Mouse (Mus musculus): Measurements from ENCODE around the gene Slc25a24. TPM values are rescaled to one million over a fixed set of nuclear protein-coding genes. Genes with fewer than 3 reads are reported as not detected.

Gene Slc25a24
- polyA plus RNA-seq, 1 experiment from 2014 or later, result 7.5 TPM

DNA sequence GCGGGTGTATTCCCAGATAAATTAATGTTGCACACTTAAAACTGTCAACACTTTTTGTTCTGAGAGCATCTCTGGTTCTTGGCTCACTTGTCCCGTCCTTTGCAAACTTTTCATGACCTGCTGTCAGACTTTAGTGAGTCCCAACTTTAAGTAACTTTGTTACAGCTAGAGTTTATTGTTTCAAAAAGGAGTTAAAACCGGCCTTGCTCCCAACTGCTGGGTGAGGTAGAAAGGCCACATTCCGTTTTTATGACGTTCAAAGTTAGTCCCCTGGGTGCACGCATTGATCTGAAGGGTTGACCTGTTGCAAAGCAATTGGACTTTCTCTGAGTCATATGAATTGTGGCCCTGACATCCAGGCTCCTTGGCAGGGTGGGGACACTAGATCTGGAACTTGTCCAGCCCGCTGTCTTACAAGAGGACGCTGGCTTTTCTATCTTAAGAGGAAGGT lies 607 bp downstream of the Slc25a24 start:
- no peak for ATAC-seq (ENCODE audit: low FRiP score, low TSS enrichment)
- peaks cover 14% of the 10 kb centered on the region; the same call in 1 of the 2 replicates for H3K4me1 ChIP-seq (ENCODE audit: control insufficient read depth, insufficient read depth, low read length)
- peak; percentile 47 for DNase-seq
- 0 out of 2 replicates have a peak, but pooled peaks cover 5% of the 10 kb centered on the region for H3K36me3 ChIP-seq (ENCODE audit: control insufficient read depth, insufficient read depth, low read length)
- peak overlapping the region; percentile 79 for H3K4me2 ChIP-seq (ENCODE audit: low read length)
- peak overlapping the region; percentile 90 for H3K9ac ChIP-seq (replicated peaks; ENCODE audit: low read length)
- H3K27ac ChIP-seq (replicated peaks; ENCODE audit: low read depth, low read length), result 0 out of 2 replicates have a peak overlapping the region, but pooled peaks have one; percentile 42
- peak overlapping the region; percentile 72 for H3K4me3 ChIP-seq (replicated peaks; ENCODE audit: low read depth, low read length)
- H3K9me3 ChIP-seq (ENCODE audit: control insufficient read depth, low read length), result no peaks in the 10 kb centered on the region
- 14% methylated on average over 8 of the region's 8 CpGs for WGBS
- no peaks in the 10 kb centered on the region for H3K27me3 ChIP-seq (ENCODE audit: control insufficient read depth, insufficient read depth, low read length)

DNA sequence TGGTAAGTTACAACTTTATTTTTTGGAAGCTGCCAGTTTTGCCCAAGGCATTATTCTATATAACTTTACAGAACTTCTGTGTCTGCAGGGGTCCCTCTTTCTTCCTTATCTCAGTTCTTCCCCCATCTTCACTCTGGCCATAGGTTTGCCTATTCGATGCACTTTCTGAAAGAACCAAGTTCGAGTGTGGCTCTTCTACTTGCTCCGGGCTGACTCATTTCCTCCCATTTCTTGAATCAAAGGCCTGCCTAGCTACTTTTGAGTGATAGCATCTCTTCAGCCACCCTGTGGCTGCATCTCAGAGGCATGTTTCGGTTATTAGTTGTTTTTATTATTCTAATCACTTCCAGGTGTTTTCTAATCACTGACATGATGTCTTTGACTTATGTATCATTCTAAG lies 1.1 kb downstream of the Slc25a24 start:
- no peak for DNase-seq

DNA sequence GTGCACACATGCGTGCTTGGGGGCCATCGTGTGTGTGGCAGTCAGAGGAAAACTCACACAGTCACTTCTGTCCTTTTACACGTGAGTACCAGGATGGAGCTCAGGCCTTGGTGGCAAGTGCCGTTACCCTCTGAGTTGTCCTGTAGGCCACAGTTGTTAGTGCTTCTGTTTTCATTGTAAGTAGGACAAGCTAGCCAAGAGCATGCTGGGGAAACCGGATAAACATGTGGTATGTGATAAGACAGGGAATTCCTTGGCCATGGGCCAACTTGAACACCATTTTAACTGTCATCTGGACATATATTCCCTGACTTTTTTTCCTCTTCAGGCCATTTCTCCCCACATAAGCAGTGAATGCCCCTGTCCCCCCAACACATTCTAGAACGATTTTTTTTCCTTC lies 2.6 kb downstream of the Slc25a24 start:
- WGBS, result 88% methylated on average over 6 of the region's 6 CpGs
- Histone ChIP-seq H3K4me2 (ENCODE audit: low read length) (no peak overlapping the region), H3K9ac (replicated peaks; ENCODE audit: low read length) (no peak overlapping the region), H3K27ac (replicated peaks; ENCODE audit: low read depth, low read length) (no peak overlapping the region), H3K4me1 (ENCODE audit: control insufficient read depth, insufficient read depth, low read length) (peaks cover 14% of the 10 kb centered on the region; the same call in 1 of the 2 replicates), H3K27me3 (ENCODE audit: control insufficient read depth, insufficient read depth, low read length) (no peaks in the 10 kb centered on the region), H3K4me3 (replicated peaks; ENCODE audit: low read depth, low read length) (no peak overlapping the region), H3K9me3 (ENCODE audit: control insufficient read depth, low read length) (no peaks in the 10 kb centered on the region), H3K36me3 (ENCODE audit: control insufficient read depth, insufficient read depth, low read length) (no peaks in the 10 kb centered on the region)
- DNase-seq, result no peak
- no peak for ATAC-seq (ENCODE audit: low FRiP score, low TSS enrichment)

More for the DNA sequence above, 1.1 kb downstream of the Slc25a24 start:
- peak overlapping the region; percentile 79 for H3K4me2 ChIP-seq (ENCODE audit: low read length)
- H3K9me3 ChIP-seq (ENCODE audit: control insufficient read depth, low read length), result no peaks in the 10 kb centered on the region
- H3K27me3 ChIP-seq (ENCODE audit: control insufficient read depth, insufficient read depth, low read length), result no peaks in the 10 kb centered on the region
- 67% methylated on average over 4 of the region's 4 CpGs for WGBS
- peak overlapping the region; percentile 72; the same call in 1 of the 2 replicates for H3K4me3 ChIP-seq (replicated peaks; ENCODE audit: low read depth, low read length)
- H3K36me3 ChIP-seq (ENCODE audit: control insufficient read depth, insufficient read depth, low read length), result 0 out of 2 replicates have a peak, but pooled peaks cover 5% of the 10 kb centered on the region
- H3K27ac ChIP-seq (replicated peaks; ENCODE audit: low read depth, low read length), result no peak overlapping the region
- no peak overlapping the region for H3K9ac ChIP-seq (replicated peaks; ENCODE audit: low read length)
- no peak for ATAC-seq (ENCODE audit: low FRiP score, low TSS enrichment)
- peaks cover 14% of the 10 kb centered on the region; the same call in 1 of the 2 replicates for H3K4me1 ChIP-seq (ENCODE audit: control insufficient read depth, insufficient read depth, low read length)

DNA sequence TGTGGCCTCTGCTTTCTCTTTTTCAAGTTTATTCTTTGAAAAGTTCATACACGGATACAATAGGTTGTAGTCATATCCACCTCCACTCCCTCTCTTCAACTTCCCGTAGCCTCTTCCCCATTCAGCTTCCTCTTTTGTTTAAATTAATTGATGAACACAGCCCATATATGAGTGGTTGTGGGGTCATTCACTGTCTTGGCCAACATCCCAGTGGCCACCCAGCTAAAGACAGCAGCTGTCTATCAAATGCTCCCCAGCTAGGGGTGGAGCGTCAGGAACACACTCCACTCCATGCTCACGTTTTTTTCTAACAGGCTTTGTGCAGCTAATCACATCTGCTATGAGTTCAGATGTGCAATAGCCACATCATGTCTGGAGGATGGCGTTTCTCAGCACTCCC lies 6.8 kb downstream of the Slc25a24 start:
- no peak overlapping the region for H3K4me3 ChIP-seq (replicated peaks; ENCODE audit: low read depth, low read length)
- 0 out of 2 replicates have a peak, but pooled peaks cover 4% of the 10 kb centered on the region for H3K36me3 ChIP-seq (ENCODE audit: control insufficient read depth, insufficient read depth, low read length)
- no peak for ATAC-seq (ENCODE audit: low FRiP score, low TSS enrichment)
- no peak overlapping the region for H3K27ac ChIP-seq (replicated peaks; ENCODE audit: low read depth, low read length)
- H3K4me1 ChIP-seq (ENCODE audit: control insufficient read depth, insufficient read depth, low read length), result no peaks in the 10 kb centered on the region
- no peak overlapping the region for H3K4me2 ChIP-seq (ENCODE audit: low read length)
- no peak for DNase-seq
- no peaks in the 10 kb centered on the region for H3K27me3 ChIP-seq (ENCODE audit: control insufficient read depth, insufficient read depth, low read length)
- H3K9me3 ChIP-seq (ENCODE audit: control insufficient read depth, low read length), result peaks cover 7% of the 10 kb centered on the region; the same call in 1 of the 2 replicates
- H3K9ac ChIP-seq (replicated peaks; ENCODE audit: low read length), result no peak overlapping the region
- 77% methylated on average over 5 of the region's 5 CpGs for WGBS

DNA sequence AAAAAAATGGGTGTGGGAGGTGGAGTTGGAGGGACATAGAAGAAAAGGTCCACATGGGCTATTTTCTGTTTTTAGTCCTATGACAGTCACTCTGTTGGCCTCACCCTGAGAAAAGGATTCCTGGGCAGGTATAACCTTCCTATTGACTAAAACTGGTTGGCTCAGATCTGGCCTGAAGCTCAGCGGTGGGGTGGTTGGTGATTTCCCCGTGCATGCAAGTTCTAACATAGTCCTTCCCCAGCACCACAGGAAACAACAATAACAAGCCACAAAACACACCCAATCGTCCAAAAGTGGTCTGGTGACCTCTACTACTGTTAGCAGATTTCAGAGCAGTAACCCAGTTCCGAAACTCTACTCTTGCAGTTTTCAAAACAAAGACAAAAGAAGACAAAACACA lies 10.0 kb downstream of the Slc25a24 start:
- no peak overlapping the region for H3K9ac ChIP-seq (replicated peaks; ENCODE audit: low read length)
- H3K4me2 ChIP-seq (ENCODE audit: low read length), result no peak overlapping the region
- no peaks in the 10 kb centered on the region for H3K4me1 ChIP-seq (ENCODE audit: control insufficient read depth, insufficient read depth, low read length)
- H3K27me3 ChIP-seq (ENCODE audit: control insufficient read depth, insufficient read depth, low read length), result no peaks in the 10 kb centered on the region
- H3K4me3 ChIP-seq (replicated peaks; ENCODE audit: low read depth, low read length), result no peak overlapping the region
- DNase-seq, result no peak
- H3K27ac ChIP-seq (replicated peaks; ENCODE audit: low read depth, low read length), result no peak overlapping the region
- ATAC-seq (ENCODE audit: low FRiP score, low TSS enrichment), result no peak
- peaks cover 7% of the 10 kb centered on the region; the same call in 1 of the 2 replicates for H3K9me3 ChIP-seq (ENCODE audit: control insufficient read depth, low read length)
- 87% methylated on average over 4 of the region's 4 CpGs for WGBS
- peaks cover 4% of the 10 kb centered on the region; the same call in 1 of the 2 replicates for H3K36me3 ChIP-seq (ENCODE audit: control insufficient read depth, insufficient read depth, low read length)

DNA sequence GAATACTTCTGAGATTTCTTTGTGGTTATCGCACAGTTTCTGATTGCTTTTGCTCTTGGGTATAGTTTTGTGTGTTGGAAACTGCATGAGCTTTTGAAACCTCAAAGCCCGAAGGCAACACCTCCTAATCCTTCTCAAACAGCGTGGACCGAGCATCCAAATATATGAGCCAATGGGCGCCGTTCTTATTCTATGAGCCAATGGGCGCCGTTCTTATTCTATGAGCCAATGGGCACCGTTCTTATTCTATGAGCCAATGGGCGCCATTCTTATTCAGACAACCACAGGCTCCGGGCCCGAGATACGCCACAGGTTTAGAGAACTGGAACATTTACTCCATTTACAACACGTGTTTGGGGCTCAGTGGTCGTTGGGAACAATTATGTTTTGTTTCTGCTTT lies 11.1 kb downstream of the Slc25a24 start:
- Histone ChIP-seq H3K4me3 (replicated peaks; ENCODE audit: low read depth, low read length) (no peak overlapping the region), H3K9me3 (ENCODE audit: control insufficient read depth, low read length) (peaks cover 7% of the 10 kb centered on the region; the same call in 1 of the 2 replicates), H3K4me1 (ENCODE audit: control insufficient read depth, insufficient read depth, low read length) (no peaks in the 10 kb centered on the region), H3K36me3 (ENCODE audit: control insufficient read depth, insufficient read depth, low read length) (peaks cover 4% of the 10 kb centered on the region; the same call in 1 of the 2 replicates), H3K9ac (replicated peaks; ENCODE audit: low read length) (no peak overlapping the region), H3K27me3 (ENCODE audit: control insufficient read depth, insufficient read depth, low read length) (no peaks in the 10 kb centered on the region), H3K4me2 (ENCODE audit: low read length) (no peak overlapping the region), H3K27ac (replicated peaks; ENCODE audit: low read depth, low read length) (no peak overlapping the region)
- ATAC-seq (ENCODE audit: low FRiP score, low TSS enrichment) (no peak), DNase-seq (no peak)
- 96% methylated on average over 15 of the region's 15 CpGs for WGBS

DNA sequence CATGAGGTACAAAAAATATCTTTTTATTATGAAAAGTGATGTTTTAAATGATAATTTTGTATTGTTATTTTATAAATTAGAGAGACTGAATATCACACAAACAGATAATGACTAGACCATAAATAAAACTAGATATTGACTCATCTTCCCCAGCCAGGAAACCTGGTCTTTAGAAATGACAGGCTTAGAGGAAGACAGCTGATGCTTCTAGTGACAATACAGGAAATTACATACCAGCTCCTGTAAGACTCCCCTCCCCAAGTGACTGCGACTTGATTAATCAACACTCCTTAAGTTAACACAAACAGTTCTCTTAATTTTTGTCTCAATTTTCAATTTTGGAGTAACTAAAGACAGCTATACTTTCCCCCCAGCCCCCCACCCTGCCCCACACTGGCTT lies 12.4 kb downstream of the Slc25a24 start:
- DNase-seq (no peak), ATAC-seq (ENCODE audit: low FRiP score, low TSS enrichment) (no peak)
- H3K27me3 ChIP-seq (ENCODE audit: control insufficient read depth, insufficient read depth, low read length), result no peaks in the 10 kb centered on the region
- H3K9ac ChIP-seq (replicated peaks; ENCODE audit: low read length), result no peak overlapping the region
- no peak overlapping the region for H3K27ac ChIP-seq (replicated peaks; ENCODE audit: low read depth, low read length)
- H3K9me3 ChIP-seq (ENCODE audit: control insufficient read depth, low read length), result peaks cover 7% of the 10 kb centered on the region; the same call in 1 of the 2 replicates
- H3K4me2 ChIP-seq (ENCODE audit: low read length), result no peak overlapping the region
- peaks cover 4% of the 10 kb centered on the region; the same call in 1 of the 2 replicates for H3K36me3 ChIP-seq (ENCODE audit: control insufficient read depth, insufficient read depth, low read length)
- H3K4me1 ChIP-seq (ENCODE audit: control insufficient read depth, insufficient read depth, low read length), result no peaks in the 10 kb centered on the region
- no peak overlapping the region for H3K4me3 ChIP-seq (replicated peaks; ENCODE audit: low read depth, low read length)
- WGBS, result 93% methylated on average over 1 of the region's 1 CpGs

DNA sequence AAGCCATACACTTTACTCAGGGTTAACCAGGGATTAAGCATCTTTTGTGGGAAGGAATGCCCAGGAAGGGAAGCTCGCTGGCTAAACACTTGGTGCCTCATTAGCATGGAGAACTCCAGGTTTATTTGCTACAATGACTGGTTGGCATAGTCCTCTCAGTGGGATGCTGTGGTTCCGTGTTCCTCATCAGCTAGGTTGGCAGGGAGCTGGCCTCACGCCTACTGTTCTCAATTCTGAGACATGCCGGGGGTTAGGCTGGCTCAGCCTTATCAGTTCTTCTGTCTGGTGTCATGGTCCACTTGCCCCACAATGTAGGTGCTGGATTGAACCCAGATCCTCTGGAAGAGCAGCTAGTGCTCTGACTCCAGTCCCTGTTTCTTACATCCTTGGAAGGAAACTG lies 29.6 kb downstream of the Slc25a24 start:
- 72% methylated on average over 4 of the region's 4 CpGs for WGBS
- ATAC-seq (ENCODE audit: low FRiP score, low TSS enrichment) (no peak), DNase-seq (no peak)
- no peaks in the 10 kb centered on the region for H3K4me1 ChIP-seq (ENCODE audit: control insufficient read depth, insufficient read depth, low read length)
- no peak overlapping the region for H3K4me2 ChIP-seq (ENCODE audit: low read length)
- H3K9me3 ChIP-seq (ENCODE audit: control insufficient read depth, low read length), result no peaks in the 10 kb centered on the region
- H3K36me3 ChIP-seq (ENCODE audit: control insufficient read depth, insufficient read depth, low read length), result no peaks in the 10 kb centered on the region
- no peaks in the 10 kb centered on the region for H3K27me3 ChIP-seq (ENCODE audit: control insufficient read depth, insufficient read depth, low read length)
- H3K27ac ChIP-seq (replicated peaks; ENCODE audit: low read depth, low read length), result no peak overlapping the region
- no peak overlapping the region for H3K4me3 ChIP-seq (replicated peaks; ENCODE audit: low read depth, low read length)
- no peak overlapping the region for H3K9ac ChIP-seq (replicated peaks; ENCODE audit: low read length)

DNA sequence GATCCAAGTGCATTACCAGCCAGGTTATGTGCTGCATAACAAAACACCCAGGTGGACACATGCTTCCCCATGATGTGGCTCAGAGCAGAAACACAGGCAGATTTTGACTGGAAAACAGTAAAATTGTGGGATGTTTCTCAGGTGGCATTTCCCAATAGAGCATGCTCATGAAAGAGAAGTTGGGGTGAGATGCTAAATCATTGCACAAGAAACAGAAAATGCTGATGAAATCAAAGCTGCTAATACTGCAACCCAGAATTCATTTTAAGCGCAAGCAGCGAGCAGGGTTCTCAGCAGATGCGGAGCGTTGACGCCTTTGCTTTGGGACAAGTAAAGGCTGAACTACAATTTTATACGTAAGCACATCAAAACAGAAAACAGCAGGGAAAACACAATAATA lies 30.5 kb downstream of the Slc25a24 start:
- ATAC-seq (ENCODE audit: low FRiP score, low TSS enrichment) (no peak), DNase-seq (no peak)
- no peak overlapping the region for H3K4me3 ChIP-seq (replicated peaks; ENCODE audit: low read depth, low read length)
- H3K9me3 ChIP-seq (ENCODE audit: control insufficient read depth, low read length), result no peaks in the 10 kb centered on the region
- no peaks in the 10 kb centered on the region for H3K36me3 ChIP-seq (ENCODE audit: control insufficient read depth, insufficient read depth, low read length)
- 89% methylated on average over 6 of the region's 6 CpGs for WGBS
- H3K27ac ChIP-seq (replicated peaks; ENCODE audit: low read depth, low read length), result no peak overlapping the region
- no peaks in the 10 kb centered on the region for H3K27me3 ChIP-seq (ENCODE audit: control insufficient read depth, insufficient read depth, low read length)
- H3K4me1 ChIP-seq (ENCODE audit: control insufficient read depth, insufficient read depth, low read length), result no peaks in the 10 kb centered on the region
- H3K9ac ChIP-seq (replicated peaks; ENCODE audit: low read length), result no peak overlapping the region
- H3K4me2 ChIP-seq (ENCODE audit: low read length), result no peak overlapping the region

Data from midbrain, embryonic 14.5 days (tissue).